Mouse (Mus musculus): ENCODE results near the gene H2-DMa.

H2-DMa gene

DNA sequence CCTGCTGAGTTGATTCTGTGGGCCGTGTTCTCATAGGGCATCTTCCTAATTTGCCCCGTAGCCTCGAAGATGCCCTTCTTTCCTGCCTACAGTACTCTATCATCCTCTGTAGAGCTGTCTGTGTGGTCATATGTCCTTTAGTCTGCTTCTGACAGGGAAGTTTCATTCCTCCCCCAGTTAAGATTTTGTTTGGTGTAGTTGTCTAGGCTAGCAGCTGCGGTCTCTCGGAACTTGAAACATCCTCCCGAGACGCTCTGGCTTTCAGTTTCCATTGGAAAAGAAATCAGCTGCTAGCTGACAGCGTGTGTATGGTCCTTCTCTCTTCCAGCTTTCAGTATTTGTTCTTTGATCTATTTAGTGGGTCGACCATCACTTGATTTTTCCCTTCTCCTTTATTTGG is 14.5 kb upstream of the H2-DMa start:
- no peak for DNase-seq (ENCODE audit: low read depth, low spot score)

DNA sequence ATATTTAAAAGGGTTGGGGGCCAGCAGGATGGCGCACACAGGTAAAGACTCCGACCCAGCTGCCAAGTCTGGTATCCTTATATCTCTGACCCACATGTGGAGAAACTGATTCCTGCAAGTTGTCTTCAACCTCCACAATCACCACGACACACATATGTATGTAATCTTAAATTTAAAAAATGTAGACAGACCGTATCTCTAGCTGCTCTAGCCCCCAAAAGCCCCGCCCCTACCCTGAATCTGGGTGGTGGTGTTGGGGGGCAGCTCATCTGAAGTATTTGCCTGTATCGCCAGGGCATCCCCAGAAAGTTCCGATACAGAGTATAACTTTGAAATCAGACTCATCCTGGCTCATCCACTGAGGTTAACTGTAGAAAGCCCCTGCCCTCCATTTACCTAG is 12.8 kb upstream of the H2-DMa start:
- DNase-seq (ENCODE audit: low read depth, low spot score), result no peak

DNA sequence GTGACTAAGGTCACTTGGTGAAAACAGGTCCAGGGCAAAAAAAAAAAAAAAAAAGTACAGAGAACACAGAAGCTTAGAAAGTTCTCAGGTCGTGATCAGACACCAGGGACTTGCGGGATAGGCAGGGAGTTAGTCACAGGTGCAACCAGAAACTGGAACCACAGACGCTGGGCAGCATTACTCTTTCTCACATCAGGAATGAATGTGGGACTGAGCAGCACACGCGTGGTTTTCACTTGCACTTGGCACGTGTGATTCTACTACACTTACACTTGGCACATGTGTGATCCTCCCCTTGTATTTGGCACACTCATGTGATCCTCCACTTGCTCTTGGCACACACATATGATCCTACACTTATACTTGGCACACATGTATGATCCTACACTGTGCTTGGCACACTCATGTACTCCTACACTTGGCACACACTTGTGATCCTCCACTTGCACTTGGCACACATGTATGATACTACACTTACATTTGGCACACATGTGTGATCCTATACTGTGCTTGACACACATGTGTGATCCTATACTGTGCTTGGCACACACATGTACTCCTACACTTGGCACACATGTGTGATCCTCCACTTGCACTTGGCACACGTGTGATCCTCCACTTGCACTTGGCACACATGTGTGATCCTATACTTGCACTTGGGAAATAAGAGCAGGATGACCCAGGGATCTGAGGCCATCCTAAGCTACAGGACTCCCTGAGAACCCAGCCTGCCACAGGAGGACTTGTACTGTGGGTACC is 12.1 kb upstream of the H2-DMa start:
- DNase-seq (ENCODE audit: low read depth, low spot score), result no peak

DNA sequence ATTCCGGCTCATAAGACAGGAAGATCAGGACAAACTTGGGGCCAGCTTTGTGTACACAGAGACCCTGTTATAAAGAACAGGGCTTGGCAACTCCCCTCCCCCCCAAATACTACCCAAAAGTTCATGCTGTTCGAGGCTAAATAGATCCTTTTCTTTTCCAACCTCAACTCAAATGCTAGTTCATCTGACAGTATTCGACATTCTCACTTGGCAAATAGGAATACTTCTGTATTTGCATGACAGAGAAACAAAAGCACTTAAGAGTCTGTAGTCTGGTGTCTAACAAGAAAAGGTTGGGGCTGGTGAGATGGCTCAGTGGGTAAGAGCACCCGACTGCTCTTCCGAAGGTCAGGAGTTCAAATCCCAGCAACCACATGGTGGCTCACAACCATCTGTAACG is 10.9 kb upstream of the H2-DMa start:
- no peak for DNase-seq (ENCODE audit: low read depth, low spot score)

DNA sequence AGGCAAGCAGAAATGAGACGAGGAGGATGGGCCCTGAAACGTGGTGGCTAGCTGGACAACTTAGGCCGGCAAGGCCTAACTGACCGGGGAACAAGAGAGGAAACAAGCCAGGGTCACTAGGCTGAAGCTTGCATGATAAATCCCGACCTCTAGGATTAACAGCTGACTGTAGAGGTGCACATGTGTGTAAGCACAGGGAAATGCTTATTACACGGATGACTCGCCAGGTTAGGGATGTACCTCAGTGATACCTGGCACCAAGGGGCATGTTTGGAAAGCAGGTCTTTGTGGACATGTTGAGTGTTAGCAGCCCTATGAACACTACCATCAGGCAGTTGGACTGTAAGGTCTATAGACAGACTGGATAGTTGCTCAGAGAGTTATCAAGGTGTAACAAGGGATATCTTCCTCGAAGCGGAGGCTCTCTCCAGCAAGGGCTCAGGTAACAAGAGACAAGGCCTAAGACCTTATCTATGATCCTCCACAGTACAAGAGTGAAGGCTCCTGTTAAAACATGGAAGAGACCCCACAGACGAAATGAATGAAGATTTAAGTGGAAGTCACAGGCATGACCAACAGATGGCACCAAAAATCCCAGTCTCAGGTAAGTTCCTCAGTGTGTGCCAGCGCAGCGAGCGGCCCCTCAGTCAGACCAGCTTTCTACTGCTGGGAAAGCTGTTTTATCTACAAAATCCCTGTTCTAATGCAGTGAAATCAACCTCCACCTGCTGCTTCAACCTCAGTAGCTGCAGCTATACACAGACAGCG is 10.1 kb upstream of the H2-DMa start:
- no peak for DNase-seq (ENCODE audit: low read depth, low spot score)

DNA sequence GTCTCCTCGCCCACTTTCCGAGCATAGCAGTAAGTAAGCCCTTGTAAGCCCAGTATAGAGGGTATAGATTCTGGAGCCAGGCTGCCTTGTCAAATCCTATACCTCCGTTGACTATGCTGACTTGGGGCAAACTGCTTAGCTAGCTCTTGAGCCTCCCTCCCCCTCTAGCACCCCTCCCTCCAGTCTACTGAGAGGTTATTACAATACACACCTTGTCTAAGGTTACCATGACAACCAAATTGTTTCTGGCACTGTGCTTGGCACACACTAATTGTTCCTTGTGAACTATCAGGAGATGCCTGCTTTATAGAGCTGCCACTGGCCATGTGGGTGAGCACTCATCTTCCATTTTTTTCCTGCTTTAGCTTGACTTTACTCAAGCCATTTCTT is 9.5 kb upstream of the H2-DMa start:
- no peak for DNase-seq (ENCODE audit: low read depth, low spot score)

DNA sequence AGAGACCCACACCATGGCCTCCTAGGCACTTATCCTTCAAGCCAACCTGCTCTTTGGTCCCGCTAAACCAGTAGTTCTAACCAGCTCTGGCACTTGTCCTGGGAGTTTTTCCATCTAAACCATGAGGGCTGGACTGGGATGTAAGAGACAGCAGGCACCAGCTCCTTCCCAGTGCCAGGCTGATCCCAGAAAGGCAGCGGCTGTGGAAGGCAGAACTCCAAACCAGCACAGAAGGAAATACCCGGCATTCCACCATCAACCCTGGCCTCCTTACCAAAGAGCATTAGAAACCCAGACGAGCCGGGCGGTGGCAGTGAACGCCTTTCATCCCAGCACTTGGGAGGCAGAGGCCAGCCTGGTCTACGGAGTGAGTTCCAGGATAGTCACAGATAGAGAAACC is 9.0 kb upstream of the H2-DMa start:
- DNase-seq (ENCODE audit: low read depth, low spot score), result no peak

DNA sequence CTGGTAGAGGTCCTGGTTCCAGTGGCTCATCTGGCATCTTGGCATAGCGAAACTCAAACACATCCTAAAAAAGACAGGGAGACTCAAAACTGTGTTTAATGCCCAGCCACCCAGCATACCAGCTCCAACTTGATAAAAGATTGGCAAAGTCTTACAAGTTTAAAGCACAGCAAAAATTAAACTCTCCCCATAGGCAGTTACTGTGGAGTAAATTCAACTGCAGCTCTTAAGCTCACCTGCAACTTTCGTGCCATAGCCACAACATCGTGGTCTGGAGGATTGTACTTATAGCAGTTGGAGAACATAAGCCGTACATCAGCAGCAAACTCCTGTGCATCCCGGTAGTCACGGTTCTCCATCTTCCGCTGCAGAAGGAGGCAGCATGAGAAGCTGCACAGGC is 5.2 kb upstream of the H2-DMa start:
- DNase-seq (ENCODE audit: low read depth, low spot score), result no peak

DNA sequence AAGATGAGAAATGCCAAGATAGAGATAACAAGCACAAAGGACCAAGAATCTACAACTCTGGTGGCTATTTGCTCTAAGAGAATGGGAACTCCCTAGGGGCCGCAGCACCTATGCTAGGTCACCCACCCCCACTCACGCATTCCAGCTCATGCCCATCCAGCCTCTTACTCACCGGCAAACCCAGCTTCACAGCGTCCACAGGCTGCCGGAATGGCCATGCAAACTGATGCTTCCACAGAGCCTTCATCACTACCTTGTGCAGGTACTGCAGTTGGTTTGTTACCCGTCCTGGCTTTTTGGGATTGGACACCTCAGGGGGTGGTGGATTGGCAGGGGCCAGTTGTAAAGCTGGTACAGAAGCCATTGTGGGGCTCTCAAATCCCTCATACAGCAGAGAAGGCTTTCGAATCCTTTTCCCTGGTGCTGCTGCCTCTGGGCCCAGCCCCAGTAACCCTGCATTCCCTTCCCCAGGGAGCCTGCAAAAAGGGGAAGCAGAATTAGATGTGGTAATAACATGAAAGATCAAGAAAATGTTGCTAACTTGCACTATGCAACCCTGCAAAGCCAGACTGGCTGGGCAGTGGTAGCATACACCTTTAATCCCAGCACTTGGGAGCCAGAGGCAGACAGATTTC is 2.5 kb upstream of the H2-DMa start:
- DNase-seq (ENCODE audit: low read depth, low spot score), result no peak

DNA sequence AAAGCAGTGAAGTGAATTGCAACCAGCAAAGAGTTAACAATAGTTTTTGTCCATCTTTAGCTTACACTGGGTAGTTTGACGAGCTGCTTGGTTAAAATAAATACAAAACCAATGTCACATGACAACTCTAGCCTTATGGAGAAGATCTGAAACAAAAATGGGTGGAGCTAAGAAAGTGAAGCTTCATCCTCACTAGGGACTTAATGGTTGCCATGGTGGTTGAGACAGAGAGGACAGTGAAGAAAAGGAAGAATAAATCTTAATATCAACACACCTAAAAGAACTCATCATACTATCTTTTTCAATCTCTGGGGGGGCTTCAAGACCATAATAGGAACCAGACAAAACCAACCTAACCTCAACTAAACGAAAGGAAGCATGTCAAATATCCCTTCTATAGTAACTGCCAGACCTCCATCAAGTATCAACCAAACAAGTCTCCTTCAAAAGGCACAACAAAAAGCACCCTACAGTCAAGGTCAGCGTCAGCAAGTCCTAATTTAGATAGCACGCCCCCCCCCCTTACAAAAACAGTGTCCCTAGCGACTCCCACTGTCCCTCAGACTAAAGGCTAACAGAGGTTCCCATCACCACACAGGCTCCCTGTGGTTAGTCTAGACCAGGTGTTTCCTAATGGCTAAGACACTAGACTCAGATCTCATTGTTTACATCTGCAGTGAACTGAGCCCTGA is 1.8 kb upstream of the H2-DMa start:
- DNase-seq (ENCODE audit: low read depth, low spot score), result no peak

DNA sequence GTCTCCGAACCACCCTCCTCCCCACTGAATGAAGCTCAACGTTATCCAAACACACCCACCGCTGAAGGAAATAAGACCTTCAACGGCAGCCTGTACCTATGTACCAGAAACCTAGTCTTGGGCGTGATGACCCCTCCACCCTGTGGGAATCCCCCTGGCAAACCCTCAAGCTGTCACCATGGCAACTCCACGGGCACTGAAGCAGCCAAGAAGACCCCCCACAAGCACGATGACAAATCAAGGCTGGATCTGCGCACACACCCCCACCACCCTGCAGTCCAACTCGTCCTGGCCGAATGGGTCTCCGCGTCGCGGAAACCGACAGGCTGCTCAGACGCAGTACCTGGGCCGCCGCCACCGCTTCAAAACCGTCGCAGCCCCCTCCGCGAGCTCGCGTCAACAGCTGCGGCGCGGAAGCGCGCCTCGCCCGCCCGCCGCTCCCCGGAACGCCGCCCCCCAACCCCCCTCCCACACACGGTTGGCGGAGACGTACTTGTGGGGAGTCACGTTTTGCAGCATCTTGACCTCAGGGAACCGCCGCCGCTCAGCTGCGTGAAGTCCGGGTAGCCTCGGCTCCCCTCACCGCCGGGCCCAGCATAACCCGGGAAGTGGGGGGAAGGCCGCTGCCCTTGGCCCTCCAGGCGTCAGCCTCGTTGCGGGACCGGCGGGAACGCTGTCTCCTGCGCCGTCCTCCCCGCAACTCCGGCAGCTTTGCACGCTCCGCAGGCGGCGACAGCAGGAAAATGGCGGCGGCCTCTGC is 1.0 kb upstream of the H2-DMa start:
- DNase-seq (ENCODE audit: low read depth, low spot score), result no peak

DNA sequence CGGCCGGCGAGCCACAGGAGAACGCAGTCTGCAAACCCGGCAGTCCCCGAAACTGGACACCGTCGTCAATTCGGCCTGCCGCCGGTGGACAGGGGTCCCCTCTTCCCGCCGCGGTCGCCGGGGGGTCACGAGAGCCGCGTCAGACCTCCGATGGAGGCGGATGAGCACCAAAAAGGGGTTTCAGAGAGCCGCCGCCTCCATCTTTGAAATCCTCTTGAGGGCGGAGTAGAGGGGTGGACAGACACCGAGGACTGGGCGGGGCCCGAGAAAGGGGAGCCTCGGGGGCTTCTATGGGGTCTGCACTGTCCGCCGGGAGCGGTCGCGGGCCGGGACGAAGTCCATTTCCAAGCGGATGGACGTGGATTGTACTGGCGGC is 480 bp upstream of the H2-DMa start:
- DNase-seq (ENCODE audit: low read depth, low spot score), result no peak

DNA sequence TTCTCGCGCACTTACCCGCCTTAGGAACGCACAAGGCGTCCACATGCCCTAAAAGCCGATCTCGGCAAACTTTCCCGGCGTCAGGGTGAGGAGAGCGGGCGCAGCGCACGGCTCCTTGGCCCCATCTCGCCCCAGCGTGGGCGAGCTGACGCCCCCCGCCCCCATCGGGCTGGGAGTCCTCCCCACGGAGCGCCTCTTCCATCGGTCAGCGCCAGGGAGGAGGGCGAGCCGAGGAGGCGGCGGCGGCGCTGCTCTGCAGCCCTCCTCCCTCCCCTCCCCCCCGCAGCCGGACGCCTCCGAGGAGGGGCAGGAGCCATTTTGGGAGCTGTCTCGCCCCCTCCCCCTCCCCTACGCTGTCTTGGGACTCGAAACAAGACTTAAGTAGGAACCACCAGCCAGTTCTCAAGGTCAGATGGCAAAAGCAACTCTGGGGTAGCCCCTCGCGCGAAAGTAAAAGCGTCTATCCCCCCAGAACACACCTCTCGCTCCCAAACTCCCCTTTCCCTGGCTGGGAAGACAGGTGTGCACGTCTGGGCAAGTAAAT is 911 bp downstream of the H2-DMa start:
- DNase-seq (ENCODE audit: low read depth, low spot score), result peak; percentile 70

DNA sequence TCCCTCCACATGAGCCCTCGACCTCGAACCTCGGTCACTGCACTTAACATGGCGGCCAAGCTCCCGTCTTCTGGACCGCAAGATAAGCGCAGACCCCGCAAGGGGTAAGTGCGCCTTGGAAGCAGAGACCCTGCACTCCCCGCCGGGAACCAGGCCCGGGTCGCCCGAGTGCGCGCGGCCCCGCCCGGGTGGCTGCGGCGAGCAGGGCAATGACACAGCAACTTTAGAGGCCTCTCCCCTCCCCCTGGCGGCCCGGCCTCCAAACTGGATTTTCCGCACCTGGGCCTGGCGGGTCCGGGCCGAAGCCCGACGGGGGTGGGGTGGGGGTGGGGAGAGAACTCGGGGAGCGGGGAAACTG is 1.5 kb downstream of the H2-DMa start:
- peak; percentile 56 for DNase-seq (ENCODE audit: low read depth, low spot score)

DNA sequence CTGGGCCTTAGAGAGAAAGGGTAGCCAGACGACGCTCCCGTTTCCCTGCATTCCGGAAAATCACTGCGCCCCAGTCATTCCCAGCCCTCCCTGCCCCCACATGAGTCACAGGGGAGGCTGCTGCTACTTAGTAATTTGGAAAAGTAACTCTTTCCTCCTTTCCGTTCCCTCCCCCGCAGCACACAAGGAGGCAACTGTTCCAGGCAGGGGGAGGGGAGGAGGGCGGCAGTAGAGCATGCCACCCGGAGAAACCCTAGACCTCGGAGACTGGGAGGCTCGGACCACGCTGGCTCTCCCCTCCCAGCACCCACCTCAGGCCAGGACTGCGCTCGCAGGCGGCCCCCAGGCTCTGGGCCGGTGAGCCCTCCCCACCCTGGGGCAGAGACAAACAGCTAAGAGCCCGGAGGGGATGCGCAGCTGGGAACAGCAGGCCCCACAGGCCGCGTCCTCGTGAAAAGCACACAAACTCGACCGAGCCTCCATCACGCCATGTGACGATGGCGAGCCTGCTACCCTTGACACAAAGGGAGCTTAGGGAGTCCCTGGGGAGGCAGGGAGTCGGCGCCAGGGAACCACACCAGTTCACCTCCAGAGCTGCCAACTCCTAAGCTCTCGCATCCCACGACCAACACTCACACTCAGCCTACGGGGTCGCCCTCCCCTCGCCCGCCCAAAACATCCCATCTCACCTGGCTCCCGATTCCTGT is 2.0 kb downstream of the H2-DMa start:
- no peak for DNase-seq (ENCODE audit: low read depth, low spot score)

DNA sequence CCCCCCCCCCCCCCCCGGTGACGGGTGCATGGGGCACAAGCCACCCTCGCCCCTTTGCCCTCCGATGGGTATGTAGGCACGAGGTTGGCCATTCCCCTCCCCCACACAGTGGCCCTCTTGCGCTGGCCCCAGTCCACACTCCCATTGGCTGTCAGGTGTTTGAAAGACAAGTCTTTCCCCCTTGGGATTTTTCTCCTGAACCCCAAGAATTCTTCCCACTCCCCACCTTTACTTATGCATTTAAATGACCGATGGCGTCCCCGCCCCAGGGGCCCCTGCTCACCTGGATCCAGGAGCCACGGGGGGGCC is 2.5 kb downstream of the H2-DMa start:
- no peak for DNase-seq (ENCODE audit: low read depth, low spot score)

DNA sequence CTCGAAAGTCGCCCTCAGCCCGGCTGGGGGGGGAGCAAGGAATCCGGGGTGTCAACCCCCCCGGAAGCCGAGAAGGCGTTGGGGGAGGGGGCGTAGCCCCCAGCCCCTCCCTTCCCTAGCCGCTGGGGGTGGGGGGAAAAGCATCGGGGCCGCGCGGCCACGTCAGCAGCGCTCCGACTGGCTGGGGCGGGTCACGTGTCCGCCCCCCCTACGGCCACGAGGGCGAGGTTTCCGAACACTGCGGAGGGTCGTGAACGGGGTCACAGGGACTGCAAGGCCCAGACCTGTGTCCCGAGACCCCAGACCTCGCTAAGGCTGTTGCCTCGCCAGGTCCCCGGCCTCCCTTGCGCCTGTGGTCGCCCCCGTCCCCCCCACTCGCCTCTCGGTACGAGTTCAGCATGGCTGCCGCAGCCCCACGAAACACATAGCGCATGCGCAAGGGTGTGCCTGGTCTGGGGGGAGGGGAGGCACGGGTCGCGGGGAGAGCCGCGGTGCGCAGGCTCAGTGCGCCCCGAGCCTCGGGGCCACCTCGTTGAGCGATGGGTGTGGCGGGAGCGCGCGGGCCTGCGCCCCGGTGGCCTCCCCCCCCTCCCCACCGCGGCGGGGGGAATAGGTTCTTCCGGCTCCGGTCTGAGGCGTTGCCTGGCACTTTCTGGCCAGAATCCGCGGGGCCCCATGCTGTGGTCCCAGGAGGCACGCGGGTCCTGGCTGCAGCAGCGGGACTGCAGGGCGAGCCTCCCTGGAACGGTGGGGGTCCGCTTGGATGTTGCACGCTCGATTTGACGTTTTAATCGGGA is 3.0 kb downstream of the H2-DMa start, which contains the start of gene Brd2:
TSS of gene Brd2 (minus strand) at position 447 of the 797 bp plus-strand sequence.
- peak; percentile 92 for DNase-seq (ENCODE audit: low read depth, low spot score)

DNA sequence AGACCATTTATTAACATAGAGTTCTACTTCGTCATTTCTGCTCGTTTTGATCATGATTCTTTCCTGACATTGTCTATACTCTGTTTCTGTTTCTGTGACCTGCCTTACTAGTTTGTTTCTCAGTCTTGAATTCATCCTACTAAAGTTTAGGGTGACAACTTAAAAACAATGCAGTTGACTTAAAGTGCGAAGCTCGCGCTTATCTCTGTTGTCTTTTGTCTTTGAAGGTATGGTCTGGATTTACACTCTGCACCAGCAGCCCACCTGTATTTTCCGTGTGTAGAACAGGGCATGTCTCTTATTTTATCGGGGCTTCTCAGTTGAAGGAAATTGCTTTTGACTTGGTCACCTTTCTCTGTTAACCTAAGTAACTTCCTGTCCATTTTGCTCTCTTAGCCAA is 3.8 kb downstream of the H2-DMa start:
- no peak for DNase-seq (ENCODE audit: low read depth, low spot score)

DNA sequence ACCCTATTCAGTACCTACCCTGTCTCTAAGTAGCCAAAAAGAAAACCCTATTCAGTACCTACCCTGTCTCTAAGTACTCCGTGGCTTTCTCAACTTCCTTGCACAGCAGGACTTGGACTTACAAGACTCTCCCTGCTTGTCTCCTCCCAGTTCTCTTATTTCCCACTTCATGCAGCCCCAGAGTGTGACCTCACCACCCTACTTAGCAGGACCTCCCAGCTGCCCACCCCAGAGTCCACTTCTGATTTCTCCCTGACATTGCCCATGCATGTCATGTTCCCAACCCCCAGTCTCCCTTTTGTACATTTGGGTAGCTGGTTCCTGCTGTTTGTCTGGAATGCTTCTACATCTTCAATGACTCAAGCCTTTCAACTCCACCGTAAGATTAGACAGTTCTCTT is 4.2 kb downstream of the H2-DMa start:
- no peak for DNase-seq (ENCODE audit: low read depth, low spot score)

DNA sequence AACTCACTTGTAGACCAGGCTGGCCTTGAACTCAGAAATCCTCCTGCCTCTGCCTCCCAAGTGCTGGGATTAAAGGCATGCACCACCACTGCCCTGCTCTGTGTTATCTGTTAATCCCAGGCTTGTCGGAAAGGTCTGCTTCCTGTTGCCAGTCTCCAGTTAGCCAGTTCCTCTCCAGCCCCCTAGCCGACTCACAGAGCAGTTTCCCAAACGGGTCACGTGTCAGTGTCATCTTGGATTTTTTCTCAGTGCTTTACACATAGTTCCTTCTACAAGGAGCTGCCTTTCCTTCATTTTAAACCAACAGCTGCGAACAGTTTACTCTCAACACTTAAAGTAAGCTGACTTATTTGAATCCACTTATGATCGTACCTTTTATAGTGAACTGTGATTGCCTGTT is 5.3 kb downstream of the H2-DMa start:
- DNase-seq (ENCODE audit: low read depth, low spot score), result no peak
